Mouse (Mus musculus) adrenal gland, postnatal 25 days (tissue): ENCODE measurements around the gene Dock9. TPM values are rescaled to one million over a fixed set of nuclear protein-coding genes. Genes with fewer than 3 reads are reported as not detected.

Experiments
- DNase-seq: peaks from one replicate; pipeline ENCODE4 v3.0.0; 2021; ENCODE audit warnings: mixed read lengths
- total RNA-seq: library from RNA; stranded (reverse); gene quantifications from 2 replicates; pipeline ENCODE4 v1.2.3, GENCODE M21; 2021

The Dock9 gene
- total RNA-seq, 1 experiment from 2014 or later: 28.8 TPM

- DNase-seq: peak; percentile 36
Measured at GRCm38 (mm10) chr14:121617645-121618390, 179.8 kb downstream of the Dock9 start.

DNA sequence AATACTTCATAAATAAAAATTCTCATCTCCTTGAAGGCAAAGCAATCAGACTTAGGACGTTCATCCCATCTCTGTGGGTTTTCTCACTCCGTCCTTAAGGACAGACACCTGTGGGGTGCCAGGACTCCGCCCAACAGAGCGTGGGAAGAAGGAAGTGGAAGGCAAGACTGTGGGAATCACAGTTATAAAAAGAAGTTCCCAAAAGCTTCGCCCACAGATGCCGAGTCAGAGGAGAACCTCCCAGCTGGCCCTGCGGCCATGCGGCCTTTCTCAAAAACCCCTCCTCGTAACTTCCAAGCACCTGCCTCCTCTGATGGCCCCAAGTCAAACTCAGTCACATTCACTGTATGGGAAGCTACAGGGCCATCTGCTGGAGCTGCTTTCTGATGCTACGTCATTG is 182.2 kb downstream of the Dock9 start:
- DNase-seq: no peak

DNA sequence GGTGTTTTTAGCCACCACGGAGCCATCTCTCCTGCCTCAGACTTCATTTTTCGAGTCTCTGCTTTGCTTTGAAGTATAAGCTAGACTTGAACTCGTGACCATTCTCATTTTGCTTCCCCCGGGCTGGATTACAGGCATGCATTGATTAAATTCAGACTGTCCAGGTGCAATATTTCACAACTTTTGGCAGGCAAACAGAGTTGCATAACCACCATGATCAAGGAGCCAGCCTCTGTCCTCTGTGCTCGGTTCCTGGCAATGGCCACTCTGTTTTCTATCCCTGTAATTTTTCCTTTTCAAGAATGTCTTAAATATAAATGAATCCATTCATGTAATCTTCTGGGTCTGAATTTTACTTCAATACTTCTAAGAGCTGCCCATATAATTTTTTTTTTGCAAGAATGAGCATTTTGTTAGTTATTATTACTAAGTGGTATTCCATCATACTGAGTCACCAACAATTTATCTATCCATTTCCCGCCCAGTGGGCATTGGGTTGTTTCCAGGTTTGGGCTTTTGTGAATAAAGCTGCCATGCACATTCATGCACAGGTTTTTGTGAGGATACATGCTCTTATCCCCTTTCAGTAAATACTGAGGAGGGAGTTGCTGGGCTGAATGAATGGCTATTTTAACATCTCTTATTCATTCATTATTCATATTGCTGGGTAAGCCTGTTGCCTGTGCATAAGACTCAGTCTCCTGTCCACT is 183.0 kb downstream of the Dock9 start:
- no peak for DNase-seq

DNA sequence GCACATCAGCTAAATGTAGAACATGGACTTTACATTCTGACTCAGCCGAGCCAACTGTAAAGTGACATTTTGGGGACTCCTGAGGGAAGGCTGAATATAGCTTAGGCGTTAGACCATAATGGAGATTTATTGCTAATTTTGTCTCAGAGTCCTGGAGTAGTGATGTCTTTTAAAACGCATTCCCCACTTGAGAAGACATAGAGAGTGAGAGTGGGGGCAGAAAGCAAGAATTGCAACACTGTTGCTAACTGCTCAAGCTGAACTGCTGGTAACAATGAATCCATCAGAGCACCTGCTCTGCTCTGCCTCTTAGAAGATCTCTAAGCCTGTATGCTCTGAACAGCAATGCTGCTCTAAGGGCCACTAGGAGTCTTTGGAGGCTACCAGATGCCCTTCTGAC is 184.1 kb downstream of the Dock9 start:
- DNase-seq: no peak

GRCm38 (mm10) chr14:121612926-121613325 is 184.7 kb downstream of the Dock9 start:
- DNase-seq: no peak

- DNase-seq: no peak
Measured at GRCm38 (mm10) chr14:121611533-121611932, 186.1 kb downstream of the Dock9 start.

DNA sequence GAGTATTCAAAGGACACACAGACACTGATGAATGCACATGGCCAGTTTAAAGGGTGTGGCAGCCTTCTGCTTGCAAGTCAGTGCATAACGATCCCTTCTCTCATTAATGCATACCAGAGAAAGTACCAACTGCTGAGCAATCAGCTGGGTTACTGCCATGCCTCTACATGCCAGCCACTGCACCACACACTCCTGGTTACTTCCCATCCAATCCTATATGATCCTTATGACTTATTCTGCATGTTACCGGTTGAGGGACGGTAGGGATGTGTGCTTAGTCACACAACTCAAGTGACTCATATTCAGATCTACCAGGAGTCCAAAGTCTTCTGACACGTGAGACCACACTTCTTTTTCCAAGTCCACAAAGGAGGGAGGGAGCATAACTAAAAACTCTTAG is 186.5 kb downstream of the Dock9 start:
- DNase-seq: no peak

DNA sequence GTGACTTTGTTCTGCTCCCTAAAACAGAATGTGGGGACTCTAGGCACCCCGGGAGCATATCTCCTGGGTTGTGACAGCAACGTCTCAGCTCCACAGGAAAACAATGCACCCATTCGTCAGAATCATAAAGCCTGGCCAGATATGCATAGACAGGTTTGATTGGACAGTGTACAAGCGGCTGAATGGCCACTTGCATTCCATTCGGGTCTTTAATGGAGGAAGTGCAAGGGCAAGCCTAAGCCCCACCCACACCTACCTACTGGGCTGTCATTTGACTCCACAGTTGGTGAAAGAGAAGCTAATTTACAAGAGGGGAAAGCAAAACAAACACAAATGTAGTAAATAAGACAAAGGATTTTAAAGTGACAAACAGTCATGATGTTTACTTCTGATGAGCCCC is 189.1 kb downstream of the Dock9 start:
- DNase-seq: no peak

GRCm38 (mm10) chr14:121606433-121606832 is 191.2 kb downstream of the Dock9 start:
- no peak for DNase-seq

- no peak for DNase-seq
Measured at GRCm38 (mm10) chr14:121605260-121605659, 192.4 kb downstream of the Dock9 start.

DNA sequence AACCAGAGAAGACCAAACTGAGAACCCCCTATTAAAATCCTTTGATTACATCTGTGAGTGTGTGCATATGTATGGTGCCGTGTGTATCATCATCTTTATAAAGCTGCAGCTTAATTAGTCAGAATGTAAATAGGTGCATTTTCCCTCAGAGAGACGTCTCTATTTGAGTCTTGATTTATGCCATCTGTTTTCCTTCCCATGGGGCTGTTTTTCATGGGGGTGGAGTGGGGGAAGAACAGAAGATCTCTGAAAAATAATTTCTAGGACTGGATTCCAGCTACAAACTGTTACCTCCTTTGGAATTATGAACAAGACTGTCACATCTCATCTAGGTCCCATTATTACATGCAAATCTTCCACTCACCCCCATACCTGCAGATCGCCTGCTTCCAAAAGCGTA is 193.1 kb downstream of the Dock9 start:
- no peak for DNase-seq

DNA sequence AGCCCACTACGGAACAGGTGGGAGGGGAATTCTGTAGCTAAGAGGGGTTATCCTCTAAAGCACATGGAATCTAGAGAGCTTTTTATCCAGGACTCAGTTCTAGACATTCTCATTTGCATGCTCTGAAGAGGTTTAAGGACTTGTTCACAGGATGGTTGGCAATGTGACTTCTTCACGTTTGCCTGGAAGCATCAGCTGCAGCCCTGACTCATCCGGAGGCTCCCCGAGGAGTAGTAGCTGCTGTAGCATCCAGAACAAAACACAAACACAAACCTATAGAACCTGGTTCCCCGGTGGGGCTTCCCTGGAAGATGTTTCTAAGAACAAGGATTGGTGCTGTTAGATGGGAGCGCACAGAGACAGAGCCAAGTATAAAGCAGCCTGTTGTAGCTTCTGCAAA is 195.0 kb downstream of the Dock9 start:
- DNase-seq: no peak

DNA sequence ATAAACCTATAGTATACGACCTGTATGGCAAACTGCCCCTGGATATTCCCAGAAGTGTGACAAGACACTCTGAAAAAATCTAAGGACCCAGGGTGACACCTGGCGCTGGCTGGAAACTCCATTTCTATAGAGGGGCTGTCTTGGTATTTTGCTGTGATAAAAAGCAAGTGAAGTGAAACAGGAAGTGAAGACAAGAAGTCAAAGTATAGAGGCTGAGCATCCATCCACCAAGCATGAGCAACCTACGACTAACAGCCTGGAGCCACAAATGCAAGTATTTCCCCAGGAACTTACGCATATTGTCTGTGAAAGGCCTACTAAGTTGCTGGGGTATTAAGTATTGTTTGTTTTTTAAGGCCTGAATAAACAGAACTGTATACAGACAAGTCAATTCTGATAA is 197.1 kb downstream of the Dock9 start:
- no peak for DNase-seq

DNA sequence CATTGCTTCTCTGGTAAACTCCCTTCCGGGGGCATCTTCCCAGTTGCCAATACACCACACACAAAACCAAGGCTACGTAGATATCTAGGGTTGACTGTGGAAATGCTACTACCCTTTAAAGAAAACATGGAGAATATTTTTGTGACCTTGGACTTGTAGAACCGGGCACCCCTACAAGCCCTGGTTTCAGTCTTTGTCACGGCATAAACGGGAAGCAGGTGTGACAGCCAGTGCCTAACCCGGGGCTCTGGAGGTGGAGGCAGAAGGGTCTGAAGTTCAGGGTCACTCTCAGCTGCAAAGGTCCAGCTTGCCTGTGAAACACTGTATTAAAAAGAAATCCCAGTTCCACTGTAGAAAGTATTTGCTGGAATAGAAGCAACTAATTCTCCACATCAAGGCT is 200.6 kb downstream of the Dock9 start:
- DNase-seq: no peak

DNA sequence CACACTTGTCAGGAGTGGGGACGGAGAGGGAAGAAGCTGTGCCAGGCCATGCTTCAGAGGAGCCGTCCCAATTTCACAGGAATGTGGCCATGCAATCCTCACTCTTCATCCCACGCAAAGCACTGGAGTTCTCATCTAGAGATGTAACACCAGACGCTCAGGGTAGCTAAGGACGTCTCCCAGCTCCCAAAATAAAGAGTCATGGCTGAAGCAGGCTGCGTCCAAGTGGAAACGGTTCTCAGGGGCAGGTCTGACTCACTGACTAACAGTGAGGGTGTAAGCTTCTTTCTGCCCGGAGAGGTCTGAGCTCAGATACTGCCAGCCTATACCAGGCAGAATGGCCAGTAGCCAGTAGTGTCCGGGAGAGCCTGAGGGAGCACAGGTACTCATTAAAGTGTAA is 201.0 kb downstream of the Dock9 start:
- no peak for DNase-seq

- no peak for DNase-seq
Measured at GRCm38 (mm10) chr14:121594684-121595083, 203.0 kb downstream of the Dock9 start.

GRCm38 (mm10) chr14:121593313-121593929 is 204.2 kb downstream of the Dock9 start:
- no peak for DNase-seq

DNA sequence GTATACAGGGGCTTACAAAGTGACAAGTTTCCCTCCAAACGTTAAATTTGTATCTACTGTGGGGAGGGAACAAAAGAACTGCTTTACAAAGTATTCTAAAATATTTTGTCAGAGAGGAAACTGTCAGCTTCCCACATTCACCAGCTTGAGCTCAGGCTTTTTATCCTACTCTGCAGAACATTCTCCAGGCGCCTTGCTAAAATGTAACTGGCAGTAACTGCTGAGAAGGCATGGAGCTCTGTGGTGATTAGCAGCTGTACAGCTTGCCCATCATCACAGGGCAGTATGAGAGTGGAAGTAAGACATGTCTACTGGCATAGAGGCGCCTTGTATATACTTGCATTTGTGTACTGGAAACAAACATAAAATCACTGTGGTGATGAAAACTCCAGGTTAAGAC is 204.7 kb downstream of the Dock9 start:
- no peak for DNase-seq

DNA sequence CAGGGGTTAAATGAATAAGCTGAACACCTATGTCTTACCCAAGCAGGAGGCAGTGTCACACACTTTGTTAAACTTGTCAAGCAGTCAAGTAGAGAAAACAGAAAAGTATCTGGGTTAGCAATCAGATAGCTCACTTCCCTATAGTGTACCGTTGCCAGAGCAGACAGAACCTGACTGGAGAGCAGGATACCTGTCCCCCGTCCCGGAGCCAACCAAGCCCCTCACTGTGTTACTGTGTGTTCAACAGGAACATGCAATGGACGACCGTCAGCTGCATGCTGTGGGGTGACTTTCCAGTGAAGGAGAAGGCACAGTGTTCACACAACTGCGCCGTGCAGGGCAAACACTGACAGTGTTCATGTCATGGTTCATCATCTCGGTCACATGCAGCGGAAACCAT is 205.3 kb downstream of the Dock9 start:
- no peak for DNase-seq

GRCm38 (mm10) chr14:121589097-121589725 is 208.4 kb downstream of the Dock9 start:
- DNase-seq: peak; percentile 81

GRCm38 (mm10) chr14:121588451-121588850 is 209.2 kb downstream of the Dock9 start:
- DNase-seq: no peak

- DNase-seq: no peak
Measured at GRCm38 (mm10) chr14:121585906-121586765, 211.5 kb downstream of the Dock9 start.
